Mouse (Mus musculus) cerebellum, adult 2 months (tissue): Measurements from ENCODE around the gene Cpne1.

Experiments used
- CTCF ChIP-seq: fragments of 200-500 bp; IDR thresholded peaks from 2 replicates; pipeline ENCODE4 v1.5.1; 2011; ENCODE audit warnings: low read depth, mild to moderate bottlenecking, control low read depth, low read length, moderate library complexity, borderline replicate concordance; ENCODE audit not compliant: insufficient read depth
- POLR2A ChIP-seq: fragments of 200-500 bp; IDR thresholded peaks from 2 replicates; pipeline ENCODE4 v1.6.1; 2011; ENCODE audit warnings: low read length, control low read depth, borderline replicate concordance; ENCODE audit not compliant: insufficient read depth

DNA sequence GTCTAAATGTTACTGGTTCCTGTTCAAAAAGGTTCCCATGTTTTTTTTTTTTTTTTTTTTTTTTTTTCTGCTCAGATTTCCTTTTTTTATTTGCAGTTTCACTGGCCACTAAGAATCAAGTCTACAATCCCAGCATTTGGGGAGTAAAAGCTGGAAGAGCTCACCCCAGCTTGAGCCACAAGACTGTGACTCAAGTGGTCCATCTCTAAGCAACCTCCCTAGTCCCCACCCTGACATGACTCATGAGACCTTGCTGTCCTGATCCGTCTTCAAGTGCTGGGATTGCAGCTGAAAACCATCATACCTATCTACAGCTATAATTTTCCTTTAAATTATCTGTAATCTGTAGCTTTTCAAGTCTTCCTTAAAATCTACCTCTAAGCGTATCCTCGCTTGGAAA is 27.2 kb downstream of the Cpne1 start:
- no peak for TF ChIP-seq POLR2A
- TF ChIP-seq CTCF: no peak
